Mouse (Mus musculus): ENCODE measurements around the gene Mcrs1.
A peak's percentile ranks its signal among the peaks of the same experiment; 100 is the strongest.
"Not testable (repeated sequence)": the region's sequence is repeated elsewhere in the genome, so short reads cannot be mapped to it uniquely, and the experiment has no call there.

Mcrs1 gene

DNA sequence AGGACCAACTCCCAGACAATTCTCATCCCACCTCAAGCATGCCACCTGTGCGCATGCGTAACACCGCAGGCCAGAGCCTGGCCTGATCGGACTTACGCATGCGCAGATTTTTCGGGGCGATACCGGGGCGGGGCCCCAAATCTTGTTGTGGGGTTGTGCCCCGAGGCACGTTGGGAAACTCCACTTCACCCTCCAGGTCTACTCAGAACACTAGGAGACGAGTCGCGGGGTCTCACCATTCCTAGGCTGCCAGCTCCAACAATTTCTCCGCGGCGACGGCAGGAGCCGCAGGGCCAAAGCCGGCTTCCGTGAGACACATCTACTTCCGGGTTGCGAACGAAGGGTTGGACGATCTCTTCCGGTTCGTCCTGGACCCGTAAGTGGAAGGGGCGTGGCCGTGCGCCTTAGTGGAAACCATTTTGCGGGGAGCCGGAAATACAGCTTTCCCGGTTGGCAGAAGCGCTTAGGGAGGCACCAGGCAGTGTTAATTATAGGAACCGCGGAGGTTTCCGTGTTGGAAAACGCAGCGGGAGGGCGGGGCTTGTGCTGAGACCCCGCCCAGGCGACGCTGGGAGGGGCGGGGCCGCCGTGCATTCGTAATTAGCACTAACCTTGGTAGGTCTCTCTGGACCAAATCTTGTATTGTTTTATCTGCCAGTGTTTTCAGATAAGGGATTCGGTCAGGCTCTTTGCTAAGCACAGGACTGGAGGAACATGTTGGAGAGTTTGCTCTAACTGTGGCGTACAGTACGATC lies at the start of gene Mcrs1:
TSS of gene Mcrs1 (minus strand) at position 336 of the 755 bp plus-strand sequence.
- DNase-seq (ENCODE audit: low spot score in 2 of 2) = peak; percentile 91 to 97

DNA sequence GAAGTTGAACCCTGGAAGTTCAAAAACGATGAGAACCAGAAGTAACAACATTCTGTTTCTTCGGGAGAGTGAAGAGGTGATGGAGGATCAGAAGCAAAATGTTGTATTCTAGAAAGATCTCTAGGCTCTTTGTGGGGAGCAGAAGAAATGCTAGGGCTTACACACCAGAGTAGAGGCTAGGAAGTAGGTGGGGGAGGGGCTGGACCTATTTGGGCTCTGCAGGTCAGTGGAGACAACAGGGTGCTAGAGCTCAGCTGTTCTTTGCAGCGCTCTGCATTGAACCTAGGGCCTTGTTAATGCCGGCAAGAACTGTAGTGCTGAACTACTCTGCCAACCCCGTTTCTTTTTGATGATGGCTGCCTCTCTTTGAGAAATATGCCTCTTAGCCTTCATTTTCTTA lies 44.5 kb upstream of the Mcrs1 start:
- no peak for DNase-seq (ENCODE audit: low spot score in 2 of 2)

DNA sequence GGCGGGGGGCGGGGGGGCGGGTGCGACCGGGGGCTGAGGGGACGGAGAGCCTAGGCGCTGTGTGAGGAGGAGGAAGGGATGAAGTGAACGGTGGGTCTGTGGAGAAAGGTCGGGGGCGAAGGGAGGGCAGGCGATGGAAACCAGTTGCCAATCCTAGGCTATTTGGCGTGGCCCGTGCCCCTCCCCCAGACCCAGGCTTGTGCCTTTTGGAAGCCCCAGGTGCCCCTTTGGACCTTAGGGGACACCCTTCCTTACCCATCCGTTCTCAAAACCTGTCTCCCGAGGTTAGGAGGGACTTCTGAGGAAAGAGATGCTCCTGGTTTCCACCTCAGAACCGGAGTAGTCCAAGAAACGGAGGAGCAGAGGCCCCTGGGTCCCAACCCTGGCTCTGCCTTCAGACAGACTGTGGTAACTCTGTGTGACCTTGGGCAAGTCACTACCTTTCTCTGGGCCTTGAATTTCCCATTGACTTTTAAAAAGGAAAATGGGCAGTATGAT lies 43.8 kb upstream of the Mcrs1 start, which contains the start of gene Fam186b:
TSS of gene Fam186b (minus strand) at position 405 of the 498 bp plus-strand sequence.
- DNase-seq (ENCODE audit: low spot score in 2 of 2) = peak; percentile 10 to 32

DNA sequence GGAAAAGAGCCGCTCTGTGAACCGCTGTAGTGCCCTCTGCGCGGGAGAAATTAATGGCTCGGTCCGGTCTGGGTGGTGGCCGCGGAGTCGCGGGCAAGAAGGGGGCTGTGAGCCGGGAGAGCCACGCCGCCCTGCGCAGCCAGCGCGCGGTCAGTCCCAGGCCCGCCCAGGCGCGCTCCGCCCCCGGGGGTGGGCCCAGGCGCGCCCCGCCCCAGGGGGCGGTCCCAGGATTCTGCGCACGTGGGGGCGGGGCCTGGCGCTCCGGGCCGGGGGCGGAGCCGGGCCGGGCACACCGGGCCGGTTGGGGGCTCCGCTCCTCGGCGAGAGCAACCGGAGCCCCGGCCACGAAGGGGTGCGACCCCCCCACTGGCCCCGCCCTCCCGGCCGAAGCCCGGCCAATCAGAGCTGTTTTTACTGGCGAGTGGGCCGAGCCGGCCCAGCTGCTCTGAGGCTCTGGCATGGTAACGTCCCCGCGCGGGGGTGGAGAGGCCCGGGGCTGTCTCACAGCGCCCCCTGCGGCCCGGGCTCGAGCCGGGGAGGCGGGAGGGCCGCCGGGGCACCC lies 43.1 kb upstream of the Mcrs1 start, which contains the start of gene Prpf40b:
TSS of gene Prpf40b (plus strand) at position 275 of the 562 bp plus-strand sequence.
- peak; percentile 90 to 91 for DNase-seq (ENCODE audit: low spot score in 2 of 2)

DNA sequence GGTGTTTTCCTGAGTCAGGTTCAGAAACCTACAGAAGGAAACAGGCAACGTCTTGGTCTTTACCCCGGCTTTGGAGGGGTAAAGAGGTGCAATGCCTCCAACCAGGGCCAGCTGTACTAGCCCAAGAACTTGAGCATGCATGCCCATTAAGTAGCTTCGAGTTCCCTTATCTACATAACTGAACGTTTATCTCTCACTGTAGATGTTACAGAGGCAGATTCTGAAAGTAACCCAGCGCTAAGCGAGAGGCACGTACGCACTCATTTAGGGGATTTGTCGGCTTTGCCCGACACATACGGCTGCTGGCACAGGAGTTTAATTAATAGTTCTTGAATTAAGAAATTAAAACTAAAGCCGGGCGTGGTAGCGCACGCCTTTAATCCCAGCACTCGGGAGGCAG lies 42.5 kb upstream of the Mcrs1 start:
- DNase-seq (ENCODE audit: low spot score in 2 of 2) = no peak

DNA sequence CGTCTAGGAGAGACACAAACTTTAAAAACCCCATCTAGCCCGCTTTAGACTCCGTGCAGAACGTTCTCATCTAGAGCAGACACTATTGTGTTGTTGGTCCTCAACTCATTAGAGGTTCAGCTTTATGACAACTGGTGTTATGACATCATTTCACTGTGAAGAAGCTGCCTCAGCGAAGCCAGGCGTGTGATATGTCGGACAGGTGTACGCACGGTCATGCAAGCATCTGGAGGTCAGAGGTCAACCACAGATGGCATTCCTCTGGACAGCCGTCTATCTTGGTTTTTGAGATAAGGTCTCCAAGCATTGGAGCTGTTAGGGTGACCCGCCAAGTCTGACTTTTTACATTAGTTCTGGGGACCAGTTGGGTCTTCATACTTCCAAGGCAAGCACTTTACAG lies 38.8 kb upstream of the Mcrs1 start:
- no peak for DNase-seq (ENCODE audit: low spot score in 2 of 2)

DNA sequence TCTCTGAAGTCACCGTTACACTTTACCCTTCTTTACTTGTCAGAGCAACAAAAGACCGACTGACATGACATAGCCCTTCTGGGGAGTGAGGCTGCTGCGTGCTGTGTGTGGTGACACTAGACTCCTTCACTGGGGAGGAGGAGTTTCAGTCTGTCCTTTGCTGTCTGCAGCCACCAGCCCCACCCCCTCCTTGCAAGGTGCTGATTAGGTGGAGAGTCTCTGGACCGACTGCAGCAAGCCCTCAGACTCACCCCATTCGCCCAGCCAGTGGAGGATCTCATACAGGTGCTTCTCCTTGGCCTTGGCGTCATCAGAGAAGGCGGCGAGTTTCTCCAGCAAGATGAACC lies 33.4 kb upstream of the Mcrs1 start:
- no peak for DNase-seq (ENCODE audit: low spot score in 2 of 2)

DNA sequence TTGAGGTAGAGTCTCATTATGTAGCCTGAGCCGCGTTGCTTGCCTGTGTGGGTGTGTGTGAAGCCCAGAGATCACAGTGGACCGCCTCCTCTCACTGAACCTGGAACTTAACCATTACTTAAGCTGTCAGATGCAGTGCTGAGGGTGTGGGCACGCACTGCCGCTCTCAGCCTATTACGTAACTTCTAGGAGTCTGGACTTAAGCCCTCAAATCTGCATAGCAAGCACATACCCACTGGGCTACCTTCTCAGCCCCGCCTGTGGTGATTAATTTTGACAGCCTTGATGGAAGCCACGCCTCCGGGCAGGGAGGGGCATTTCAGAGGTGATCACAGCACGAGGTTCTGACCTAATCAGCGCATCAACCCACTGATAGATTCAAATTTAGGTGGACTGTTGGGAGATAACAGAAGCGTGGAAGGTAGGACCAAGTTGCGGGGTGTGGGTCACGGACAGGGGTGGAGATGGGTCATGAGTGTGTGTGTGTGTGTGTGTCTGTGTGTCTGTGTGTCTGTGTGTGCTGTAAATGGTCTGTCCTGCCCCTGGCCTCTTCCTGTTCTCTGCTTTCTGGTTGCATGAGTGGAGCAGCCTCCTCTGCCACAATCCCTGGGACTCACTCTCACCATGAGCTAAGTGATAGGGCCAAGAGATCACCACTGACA lies 32.9 kb upstream of the Mcrs1 start:
- DNase-seq (ENCODE audit: low spot score in 2 of 2) = peak in 1 of 2 experiments; percentile 36

DNA sequence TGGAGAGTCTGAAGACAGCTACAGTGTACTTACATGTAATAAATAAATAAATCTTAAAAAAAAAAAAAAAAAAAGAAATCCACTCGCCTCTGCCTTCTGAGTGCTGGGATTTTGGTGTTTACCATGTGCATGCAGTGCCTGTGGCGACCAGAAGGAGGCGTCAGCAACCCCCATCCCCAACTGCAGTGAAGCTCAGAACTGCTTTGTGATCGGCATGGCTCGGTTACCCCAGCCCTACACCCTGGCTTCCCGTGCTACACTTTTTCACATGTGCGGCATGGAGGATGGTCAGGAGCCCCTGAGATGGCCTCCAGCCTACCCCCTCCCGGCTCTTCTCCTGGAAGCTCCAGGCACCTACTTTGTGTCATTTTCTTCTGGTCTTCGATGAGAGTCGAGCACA lies 31.7 kb upstream of the Mcrs1 start:
- DNase-seq (ENCODE audit: low spot score in 2 of 2) = no peak

DNA sequence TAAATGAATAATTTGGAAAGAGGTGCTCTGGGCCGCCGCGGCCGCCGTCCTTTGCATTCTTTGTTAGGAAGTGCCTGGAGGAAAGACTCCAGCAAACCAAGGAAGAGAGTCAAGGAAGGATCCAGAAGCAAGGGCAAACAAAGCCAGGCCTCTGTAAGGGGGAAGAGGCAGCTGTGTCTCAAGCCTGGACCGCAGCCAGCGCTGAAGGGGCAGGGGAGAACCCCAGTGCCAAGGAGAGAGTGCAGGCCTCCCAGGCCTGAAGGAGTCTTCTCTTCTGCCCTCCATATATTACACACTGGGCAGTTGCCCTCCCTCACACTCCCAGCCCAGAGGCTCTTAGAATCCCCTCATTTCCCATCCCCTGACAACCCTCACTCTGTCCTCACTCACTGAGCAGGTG lies 26.5 kb upstream of the Mcrs1 start:
- DNase-seq (ENCODE audit: low spot score in 2 of 2) = no peak

DNA sequence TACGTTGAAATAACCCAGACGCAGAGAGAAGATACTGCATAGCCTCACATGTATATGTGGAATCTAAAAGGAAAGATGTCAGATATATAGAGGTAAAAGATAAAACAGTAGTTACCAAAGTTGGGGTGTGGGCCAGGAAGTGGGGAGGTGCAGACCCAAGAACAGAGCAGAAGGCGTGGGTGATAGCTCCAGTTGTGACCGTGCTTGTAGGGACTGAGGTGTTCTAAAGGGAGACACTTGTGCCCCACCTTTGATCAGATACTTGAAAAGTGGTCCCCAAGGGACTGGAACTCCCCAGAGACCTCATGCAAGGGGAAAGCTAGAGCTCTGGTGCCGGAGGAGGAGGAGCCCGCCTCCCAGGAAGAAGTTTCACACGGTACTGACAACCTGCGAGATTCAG lies 24.3 kb upstream of the Mcrs1 start:
- no peak for DNase-seq (ENCODE audit: low spot score in 2 of 2)

DNA sequence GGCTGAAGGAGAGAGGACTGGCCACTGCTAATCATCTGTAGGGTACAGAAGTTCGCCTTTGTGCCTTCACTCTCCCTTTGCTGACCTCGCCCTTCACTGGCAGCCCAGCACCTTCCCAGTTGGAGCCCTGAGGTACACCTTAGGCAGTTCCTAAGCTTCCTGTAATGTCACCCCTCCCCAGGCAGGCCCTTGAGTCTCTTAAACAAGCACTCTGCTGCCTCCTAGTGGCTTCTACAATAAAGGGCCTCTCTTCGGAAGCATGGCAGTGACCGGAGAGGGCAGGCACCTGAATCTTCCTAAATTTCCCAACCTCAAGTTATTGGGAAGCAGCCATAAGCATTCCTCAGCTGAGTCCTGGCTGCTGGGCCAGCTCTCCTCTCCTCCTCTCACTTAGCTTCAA lies 13.9 kb upstream of the Mcrs1 start:
- peak in 1 of 2 experiments; percentile 53 for DNase-seq (ENCODE audit: low spot score in 2 of 2)

DNA sequence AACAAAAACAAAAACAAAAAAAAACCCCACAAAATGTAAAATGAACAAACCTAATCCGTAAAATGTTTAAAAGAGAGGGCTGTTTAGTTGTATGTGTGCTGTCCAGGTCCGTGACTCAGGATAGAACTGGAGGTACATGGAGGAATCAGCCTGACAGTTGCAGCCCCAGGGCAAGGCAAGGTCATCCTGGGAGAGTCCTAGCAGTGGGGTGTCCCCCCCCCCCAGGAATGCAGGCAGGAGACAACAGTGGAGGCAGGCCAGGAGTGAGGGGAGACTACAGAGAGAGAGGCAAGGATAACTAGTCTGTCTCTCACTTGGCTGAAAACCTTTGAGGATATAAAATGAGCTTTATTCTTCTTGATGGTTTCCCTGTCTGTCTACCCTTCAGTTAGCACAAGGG lies 12.6 kb upstream of the Mcrs1 start:
- no peak for DNase-seq (ENCODE audit: low spot score in 2 of 2)

DNA sequence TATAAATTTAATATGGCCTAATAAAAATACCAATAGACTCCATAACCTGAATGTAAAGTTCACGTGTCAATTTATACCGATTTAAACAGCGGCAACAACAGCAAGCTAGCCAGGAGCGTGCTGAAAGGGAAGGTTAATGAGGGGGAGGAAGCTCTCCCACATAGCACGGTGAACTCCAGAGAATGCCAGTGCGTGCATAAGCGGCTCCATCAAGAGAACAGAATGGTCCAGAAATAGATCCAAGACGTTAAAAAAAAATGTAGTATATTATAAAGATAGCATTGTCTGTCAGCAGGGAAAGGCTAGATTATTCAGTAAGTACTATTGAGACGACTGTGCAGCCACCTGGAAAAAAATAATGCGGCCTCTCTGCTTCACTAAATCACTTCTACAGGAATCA lies 10.9 kb upstream of the Mcrs1 start:
- no peak for DNase-seq (ENCODE audit: low spot score in 2 of 2)

DNA sequence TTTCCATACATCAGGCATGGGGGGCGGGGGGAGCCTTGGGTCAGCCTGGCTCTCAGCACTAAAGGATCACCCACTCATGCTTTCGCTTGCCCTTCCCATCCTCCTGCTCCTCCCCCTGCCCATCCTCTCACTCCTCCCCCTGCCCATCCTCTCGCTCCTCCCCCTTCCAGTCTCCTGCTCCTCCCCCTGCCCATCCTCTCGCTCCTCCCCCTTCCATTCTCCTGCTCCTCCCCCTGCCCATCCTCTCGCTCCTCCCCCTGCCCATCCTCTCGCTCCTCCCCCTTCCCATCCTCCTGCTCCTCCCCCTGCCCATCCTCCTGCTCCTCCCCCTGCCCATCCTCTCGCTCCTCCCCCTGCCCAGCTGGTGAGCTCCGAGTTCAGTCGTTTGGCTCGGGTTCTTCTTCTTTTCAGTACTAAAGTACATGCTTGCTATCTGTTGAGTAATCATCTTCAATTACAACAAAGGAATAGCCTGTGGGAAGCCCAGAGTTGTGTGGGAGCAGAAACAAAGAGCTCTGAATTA lies 8.0 kb upstream of the Mcrs1 start:
- DNase-seq (ENCODE audit: low spot score in 2 of 2) = peak; percentile 26 to 77

DNA sequence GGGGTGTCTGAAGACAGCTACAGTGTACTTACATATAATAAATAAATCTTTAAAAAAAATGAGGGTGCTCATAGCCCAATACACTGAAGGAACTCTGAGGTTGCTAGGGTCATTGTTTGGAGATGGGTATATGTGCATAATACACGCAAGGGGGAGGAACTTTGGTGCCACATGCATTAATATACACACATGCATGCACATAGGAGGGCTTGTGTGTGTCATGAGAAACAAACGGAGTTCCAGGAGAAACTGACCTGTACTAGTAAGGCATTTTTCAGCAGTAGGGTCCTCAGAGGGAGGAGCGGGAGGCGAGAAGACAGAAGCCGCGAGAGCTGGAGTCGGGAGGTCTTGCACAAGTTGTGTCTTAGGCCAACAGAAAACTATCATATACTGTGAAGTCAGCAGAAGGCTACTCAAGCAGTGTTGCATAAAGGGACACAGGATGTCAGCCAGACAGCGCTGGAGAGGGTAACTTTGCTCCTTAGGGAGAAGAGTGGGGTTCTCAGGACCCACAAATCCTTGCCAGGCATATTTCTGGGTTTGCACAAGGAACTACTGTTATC lies 7.5 kb upstream of the Mcrs1 start:
- DNase-seq (ENCODE audit: low spot score in 2 of 2) = no peak

DNA sequence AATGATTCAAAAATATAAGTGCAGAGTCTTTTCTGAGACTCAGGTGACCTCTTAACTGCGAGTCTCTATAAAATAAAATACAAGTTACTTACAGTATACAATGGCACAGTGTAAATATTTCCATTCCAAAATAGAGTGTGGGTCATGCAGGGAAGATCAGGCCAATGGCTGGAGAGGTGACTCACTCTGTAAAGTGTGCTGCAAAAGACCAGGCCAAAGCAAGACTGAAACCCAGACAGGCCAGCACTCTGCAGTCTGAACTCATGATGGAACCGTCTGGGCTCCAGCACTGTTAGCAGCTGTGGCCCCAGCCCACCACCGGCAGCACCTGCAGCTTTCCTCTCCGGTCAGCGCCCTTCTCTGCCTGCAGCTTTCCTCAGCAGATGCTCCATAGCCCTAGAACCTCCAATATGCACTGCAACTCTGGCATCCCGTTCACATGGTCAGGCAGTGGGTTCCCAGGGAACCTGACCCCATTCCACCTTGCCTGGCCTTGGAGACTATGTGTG lies 3.5 kb upstream of the Mcrs1 start:
- DNase-seq (ENCODE audit: low spot score in 2 of 2) = no peak

DNA sequence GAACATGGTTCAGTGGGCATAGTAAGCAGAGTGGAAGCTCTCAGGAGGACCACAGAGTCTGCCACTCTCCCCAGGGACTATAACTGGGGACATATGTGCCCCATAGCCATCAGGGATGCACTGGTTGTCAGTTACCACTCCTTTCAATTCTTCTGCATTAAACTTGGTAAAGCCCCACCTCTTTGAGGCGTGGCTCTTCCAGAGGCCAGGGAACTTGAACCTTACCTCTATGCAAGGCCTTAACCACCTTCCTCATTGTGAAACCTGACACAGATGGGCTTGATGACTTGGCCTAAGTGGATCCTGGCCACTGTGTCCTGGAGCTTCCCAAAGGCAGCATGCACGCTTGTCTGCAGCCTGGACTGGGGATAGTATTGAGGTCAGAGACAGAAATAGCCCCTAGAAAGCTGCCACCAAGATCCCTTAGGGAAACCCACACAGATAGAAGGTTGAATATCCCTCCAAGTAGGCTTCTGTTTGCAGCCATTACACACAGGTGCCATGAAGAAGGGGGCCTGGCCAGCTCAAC lies 2.8 kb upstream of the Mcrs1 start:
- no peak for DNase-seq (ENCODE audit: low spot score in 2 of 2)

DNA sequence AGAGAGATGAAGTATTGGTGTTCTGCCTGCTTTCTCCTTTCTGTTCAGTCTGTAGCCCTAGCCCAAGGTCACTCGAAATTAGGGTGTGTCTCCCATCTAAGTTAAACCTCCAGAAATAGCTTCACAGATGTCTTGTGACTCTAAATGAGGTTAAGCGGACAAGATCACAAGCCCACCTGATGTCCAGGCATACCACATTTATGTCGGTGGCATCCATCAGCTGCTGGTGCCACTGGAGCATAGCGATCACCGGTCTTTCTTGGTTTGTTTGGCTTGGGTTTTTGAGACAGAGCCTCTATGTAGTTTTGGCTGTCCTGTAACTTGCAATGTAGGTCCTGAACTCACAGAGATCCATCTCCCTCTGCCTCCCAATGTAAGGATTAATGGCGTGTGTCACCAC lies 2.0 kb upstream of the Mcrs1 start:
- DNase-seq (ENCODE audit: low spot score in 2 of 2) = no peak

DNA sequence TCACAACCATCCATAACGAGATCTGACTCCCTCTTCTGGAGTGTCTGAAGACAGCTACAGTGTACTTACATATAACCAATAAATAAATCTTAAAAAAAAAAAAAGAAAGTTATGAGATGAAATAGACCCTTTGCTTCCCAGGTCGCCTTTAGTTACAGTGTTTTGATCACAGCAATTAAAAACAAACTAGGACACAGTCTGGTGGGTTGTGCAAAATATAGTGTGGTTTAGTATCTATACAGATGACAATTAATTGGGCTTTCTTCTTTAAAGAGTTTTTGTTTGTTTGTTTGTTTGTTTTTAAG lies 1.4 kb upstream of the Mcrs1 start:
- not testable (repeated sequence) for DNase-seq (ENCODE audit: low spot score in 2 of 2)

DNA sequence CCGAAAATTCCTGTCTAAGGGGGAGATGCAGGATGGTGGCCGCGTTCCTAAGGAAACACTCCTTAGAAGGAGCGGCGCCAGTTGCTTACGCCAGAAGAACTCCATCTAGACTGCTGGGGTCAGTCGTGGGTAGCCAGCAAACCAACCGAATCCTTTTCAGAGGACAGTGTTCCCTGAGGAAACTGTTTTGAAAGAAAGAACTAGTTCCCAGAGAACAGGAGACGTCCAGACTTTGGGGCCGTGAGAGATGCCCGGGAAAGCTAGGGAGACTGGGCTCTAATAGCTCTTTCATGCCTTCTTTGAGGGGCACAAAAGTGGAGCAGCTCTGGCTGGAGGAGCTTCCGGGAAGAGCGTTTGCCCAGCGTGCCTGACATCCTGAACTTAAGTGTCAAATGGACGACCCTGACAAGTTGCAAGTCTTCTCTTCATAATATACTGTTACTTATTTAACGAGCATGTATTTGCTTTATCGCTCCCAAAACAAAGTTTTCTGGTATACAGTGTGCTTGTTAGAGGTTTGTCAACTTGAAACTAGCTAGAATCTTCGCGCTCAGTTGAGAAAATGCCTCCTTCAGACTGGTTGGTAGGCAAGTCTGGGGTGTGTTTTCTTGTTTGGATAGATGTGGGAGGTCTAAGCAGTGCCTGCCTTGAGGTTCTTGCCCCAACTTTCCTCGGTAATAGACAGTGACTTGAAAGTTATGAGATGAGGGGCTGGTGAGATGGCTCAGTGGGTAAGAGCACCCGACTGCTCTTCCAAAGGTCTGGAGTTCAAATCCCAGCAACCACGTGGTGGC lies 817 bp upstream of the Mcrs1 start:
- no peak for DNase-seq (ENCODE audit: low spot score in 2 of 2)

Data from urinary bladder, adult 18-20 months (tissue).